Mouse (Mus musculus) cerebellum, adult 2 months (tissue): ENCODE data around the gene Fermt1.

Source experiments
- CTCF ChIP-seq: fragments of 200-500 bp; IDR thresholded peaks from 2 replicates; pipeline ENCODE4 v1.5.1; 2011; ENCODE audit warnings: low read depth, mild to moderate bottlenecking, control low read depth, low read length, moderate library complexity, borderline replicate concordance; ENCODE audit not compliant: insufficient read depth
- POLR2A ChIP-seq: fragments of 200-500 bp; IDR thresholded peaks from 2 replicates; pipeline ENCODE4 v1.6.1; 2011; ENCODE audit warnings: low read length, control low read depth, borderline replicate concordance; ENCODE audit not compliant: insufficient read depth

GRCm38 (mm10) chr2:132939056-132939455 lies 6.7 kb downstream of the Fermt1 start:
- no peak for TF ChIP-seq CTCF
- TF ChIP-seq POLR2A: no peak
